Mouse (Mus musculus) heart, embryonic 13.5 days (tissue): ENCODE results near the gene Myh7b. TPM values are rescaled to one million over a fixed set of nuclear protein-coding genes. Genes with fewer than 3 reads are reported as not detected.

Experiments
- microRNA counts: library from miRNA; unstranded; fragments of <30 nt; microRNA quantifications from one replicate; lab custom pipeline; 2016
- microRNA-seq: library from miRNA; unstranded; fragments of <30 nt; microRNA quantifications from one replicate; pipeline ENCODE4, GENCODE M21; 2016
- polyA plus RNA-seq: library from polyadenylated mRNA; unstranded; fragments of >200 nt; fragmentation: Nextera tagmentation; extraction: Ambion mirVana; gene quantifications from 2 replicates; pipeline ENCODE4 v1.2.1, GENCODE M21; 2015

Gene Myh7b
- polyA plus RNA-seq, 1 experiment from 2014 or later = 17.7 TPM

MicroRNAs encoded within 50 kb of the gene (microRNA counts, 519-probe panel; counts per million panel counts)
- microRNA mmu-miR-499 (lab: Ali Mortazavi, UCI) = 6,059 counts per million, percentile 93 among the panel's probes with 10 or more counts

Small RNA genes within 50 kb of the gene (microRNA-seq; reads per million reads assigned to microRNA genes)
- gene Mir499 = 2,493 reads per million, percentile 86 among the genes with 10 or more reads in this experiment

Other genes with a start within 250 kb of the Myh7b start
- gene Trp53inp2, start 230.2 kb upstream of the Myh7b start, polyA plus RNA-seq = 97.6 and 107 TPM in 2 replicates
- 12.0 and 13.4 TPM in 2 replicates for gene Ncoa6, start 137.3 kb upstream of the Myh7b start, polyA plus RNA-seq
- 13.1 and 14.4 TPM in 2 replicates for gene Acss2, start 93.3 kb upstream of the Myh7b start, polyA plus RNA-seq
- gene Ggt7, start 93.0 kb upstream of the Myh7b start, polyA plus RNA-seq = 2.0 and 3.1 TPM in 2 replicates
- 24.2 and 25.6 TPM in 2 replicates for gene Gss, start 18.4 kb upstream of the Myh7b start, polyA plus RNA-seq
- gene Trpc4ap, start 81.2 kb downstream of the Myh7b start, polyA plus RNA-seq = 87.0 and 93.9 TPM in 2 replicates
- gene Edem2, start 118.3 kb downstream of the Myh7b start, polyA plus RNA-seq = 23.1 and 25.4 TPM in 2 replicates
- not detected in 2 replicates for gene Gm17581, start 124.7 kb downstream of the Myh7b start, polyA plus RNA-seq
- 9.0 and 9.1 TPM in 2 replicates for gene Procr, start 139.9 kb downstream of the Myh7b start, polyA plus RNA-seq
- 0.04 TPM in 1 of 2 replicates, not detected in the other for gene Mmp24, start 164.1 kb downstream of the Myh7b start, polyA plus RNA-seq
- gene BC029722, start 208.2 kb downstream of the Myh7b start, polyA plus RNA-seq = 10.8 and 12.0 TPM in 2 replicates
- 127 and 152 TPM in 2 replicates for gene Eif6, start 215.7 kb downstream of the Myh7b start, polyA plus RNA-seq
- gene Fam83c, start 223.6 kb downstream of the Myh7b start, polyA plus RNA-seq = 0.06 and 0.09 TPM in 2 replicates